Mouse (Mus musculus) CH12.LX (cell line): Measurements from ENCODE around the gene Shank3. TPM values are rescaled to one million over a fixed set of nuclear protein-coding genes. Genes with fewer than 3 reads are reported as not detected.

Source experiments
- DNase-seq: peaks from one replicate; pipeline ENCODE4 v3.0.0-alpha.2; 2013; ENCODE audit errors: extremely low read depth
- H3K27ac ChIP-seq: 2 replicates; pipeline ENCODE4 v1.5.1; 2012; ENCODE audit warnings: low read depth, mild to moderate bottlenecking, control low read depth, moderate library complexity; ENCODE audit not compliant: insufficient read depth
- H3K27me3 ChIP-seq: replicated peaks from 2 replicates; pipeline ENCODE3; 2012; ENCODE audit warnings: inconsistent platforms
- H3K36me3 ChIP-seq, 2 experiments: replicated peaks in 1 of 2; 2 replicates each; pipeline versions ENCODE3 to v1.6.1; 2012; ENCODE audit warnings: inconsistent platforms in 1 of 2, low read length in 1 of 2, mild to moderate bottlenecking in 1 of 2, mixed read lengths in 1 of 2, moderate library complexity in 1 of 2; ENCODE audit not compliant: control insufficient read depth in 1 of 2, insufficient read depth in 1 of 2
- H3K4me1 ChIP-seq, 2 experiments: 2 replicates each; pipeline ENCODE4 v1.6.1; 2012; ENCODE audit warnings: inconsistent platforms in 1 of 2, moderate library complexity in 1 of 2; ENCODE audit not compliant: insufficient read depth in 2 of 2, control insufficient read depth in 1 of 2
- H3K4me2 ChIP-seq: 2 replicates; pipeline ENCODE4 v1.6.1; 2012; ENCODE audit warnings: low read depth, mild to moderate bottlenecking, control low read depth; ENCODE audit not compliant: poor library complexity, insufficient read depth, severe bottlenecking
- H3K4me3 ChIP-seq, 3 experiments: fragments of 150-350 bp in 1 of 3; sonication (generic) in 1 of 3; replicated peaks in 1 of 3; 2 replicates each; pipeline versions ENCODE3 to v1.5.1; 2011 to 2012; ENCODE audit warnings: low read depth in 2 of 3, low read length in 2 of 3, mild to moderate bottlenecking in 2 of 3, moderate library complexity in 2 of 3, control low read depth in 1 of 3, improper control_type of control experiment in 1 of 3, inconsistent platforms in 1 of 3, mixed read lengths in 1 of 3; ENCODE audit not compliant: poor library complexity in 1 of 3
- H3K79me2 ChIP-seq: replicated peaks from 2 replicates; pipeline ENCODE4 v1.6.1; 2012; ENCODE audit warnings: mild to moderate bottlenecking, moderate library complexity; ENCODE audit not compliant: control insufficient read depth, poor library complexity, insufficient read depth, severe bottlenecking; ENCODE audit errors: extremely low read depth
- H3K9ac ChIP-seq: 2 replicates; pipeline ENCODE4 v1.6.1; 2012; ENCODE audit warnings: low read depth, mild to moderate bottlenecking, control low read depth, moderate library complexity; ENCODE audit not compliant: insufficient read depth
- H3K9me3 ChIP-seq: replicated peaks from 2 replicates; pipeline ENCODE3; 2012; ENCODE audit warnings: low read length, inconsistent platforms, mixed read lengths
- E2F4 ChIP-seq: IDR thresholded peaks from 2 replicates; pipeline ENCODE4 v1.6.1; 2011; ENCODE audit warnings: low read depth, low read length, improper control_type of control experiment; ENCODE audit not compliant: insufficient replicate concordance
- EP300 ChIP-seq: IDR thresholded peaks from 2 replicates; pipeline ENCODE4 v1.6.1; 2011; ENCODE audit warnings: low read length, improper control_type of control experiment
- GABPA ChIP-seq: IDR thresholded peaks from 2 replicates; pipeline ENCODE4 v1.6.1; 2012; ENCODE audit warnings: low read depth, low read length, improper control_type of control experiment, inconsistent platforms; ENCODE audit not compliant: insufficient replicate concordance
- JUN ChIP-seq: IDR thresholded peaks from 2 replicates; pipeline ENCODE4 v1.6.1; 2011; ENCODE audit warnings: low read depth, mild to moderate bottlenecking, low read length, improper control_type of control experiment, moderate library complexity; ENCODE audit not compliant: insufficient read depth
- MAFK ChIP-seq: IDR thresholded peaks from 2 replicates; pipeline ENCODE4 v1.6.1; 2011; ENCODE audit warnings: low read length, improper control_type of control experiment; ENCODE audit not compliant: insufficient replicate concordance
- MEF2A ChIP-seq: IDR thresholded peaks from 2 replicates; pipeline ENCODE4 v1.6.1; 2014; ENCODE audit warnings: low read depth, mild to moderate bottlenecking, inconsistent platforms, low read length, improper control_type of control experiment, borderline replicate concordance
- MXI1 ChIP-seq: IDR thresholded peaks from 2 replicates; pipeline ENCODE4 v1.6.1; 2011; ENCODE audit warnings: mild to moderate bottlenecking, low read depth, low read length, improper control_type of control experiment
- MYC ChIP-seq: IDR thresholded peaks from 2 replicates; pipeline ENCODE4 v1.6.1; 2011; ENCODE audit warnings: low read depth, mild to moderate bottlenecking, improper control_type of control experiment, low read length
- NRF1 ChIP-seq: IDR thresholded peaks from 2 replicates; pipeline ENCODE4 v1.6.1; 2014; ENCODE audit warnings: low read depth, mild to moderate bottlenecking, inconsistent platforms, low read length, improper control_type of control experiment, moderate library complexity
- RAD21 ChIP-seq: IDR thresholded peaks from 2 replicates; pipeline ENCODE4 v1.6.1; 2011; ENCODE audit warnings: low read depth, mild to moderate bottlenecking, low read length, improper control_type of control experiment, moderate library complexity
- RCOR1 ChIP-seq: conservative IDR thresholded peaks from 2 replicates; pipeline ENCODE4 v1.6.1; 2012; ENCODE audit warnings: low read depth, mild to moderate bottlenecking, inconsistent platforms, low read length, improper control_type of control experiment
- SIN3A ChIP-seq: IDR thresholded peaks from 2 replicates; pipeline ENCODE4 v1.6.1; 2012; ENCODE audit warnings: low read length, improper control_type of control experiment, inconsistent platforms
- UBTF ChIP-seq: IDR thresholded peaks from 2 replicates; pipeline ENCODE4 v1.6.1; 2012; ENCODE audit warnings: low read depth, mild to moderate bottlenecking, inconsistent platforms, low read length, improper control_type of control experiment, moderate library complexity
- dilution Hi-C: fragments of 300-500 bp; cut with MboI; formaldehyde crosslinking; loops from 2 replicates; pipeline ENCODE4 v1.14.3; 2020; ENCODE audit warnings: low sequenced_read_pairs; ENCODE audit not compliant: extremely low pct_unique_long_range_greater_than_20kb, extremely low pct_ligation_motif_present
- in situ Hi-C: fragments of 300-500 bp; cut with MboI; formaldehyde crosslinking; loops from 3 replicates; pipeline ENCODE4 v1.14.3; 2019; ENCODE audit warnings: low sequenced_read_pairs, low pct_ligation_motif_present, low pct_unique_long_range_greater_than_20kb, mixed read lengths
- polyA plus RNA-seq: library from polyadenylated mRNA; unstranded; fragments of >175 nt; gene quantifications from 2 replicates; pipeline ENCODE4 v1.2.1, GENCODE M21; 2012; ENCODE audit warnings: low read depth; ENCODE audit not compliant: insufficient read length
- total RNA-seq, 2 experiments: library from RNA; depleted of rRNA; stranded (reverse); fragments of 300-350 nt in 1 of 2; fragments of >200 nt in 1 of 2; gene quantifications; 2 replicates each; pipeline ENCODE4 v1.2.3; 2012 to 2014

Shank3 gene
- total and polyA plus RNA-seq, 3 experiments: not detected

DNA sequence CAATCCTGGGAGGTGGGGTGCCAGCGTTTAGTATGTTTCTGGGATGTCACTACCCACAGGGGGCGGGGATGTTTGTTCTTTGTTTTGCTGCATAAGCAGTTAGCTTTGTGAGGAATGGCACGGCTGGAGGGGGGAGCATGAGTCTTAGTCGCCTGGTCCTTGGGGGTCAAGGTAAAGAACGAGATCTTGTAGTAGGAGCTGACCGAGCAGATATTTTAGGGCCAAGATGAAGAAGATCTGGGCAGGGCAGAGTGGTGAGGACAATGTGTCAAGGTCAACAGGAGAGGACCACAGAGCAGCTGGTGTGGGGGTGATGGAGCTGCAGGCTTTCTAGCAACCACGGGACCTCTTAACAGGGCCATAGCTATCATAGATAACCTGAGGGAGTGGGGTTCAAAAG, 28.0 kb downstream of the Shank3 start:
- Histone ChIP-seq H3K79me2 (no peaks in the 10 kb centered on the region), H3K36me3 (no peaks in the 10 kb centered on the region), H3K27ac (no peak overlapping the region), H3K9ac (no peak overlapping the region), H3K4me1 (no peaks in the 10 kb centered on the region; a peak in 1 of 4 replicates), H3K27me3 (peaks cover 35% of the 10 kb centered on the region), H3K4me3 (no peak overlapping the region), H3K4me2 (no peak overlapping the region), H3K9me3 (peaks cover 3% of the 10 kb centered on the region)
- TF ChIP-seq MAFK (no peak), UBTF (no peak), EP300 (no peak), RCOR1 (no peak), MEF2A (no peak)
- in situ Hi-C loops: no loop called here
- no peak for DNase-seq
- dilution Hi-C loops: no loop called here

DNA sequence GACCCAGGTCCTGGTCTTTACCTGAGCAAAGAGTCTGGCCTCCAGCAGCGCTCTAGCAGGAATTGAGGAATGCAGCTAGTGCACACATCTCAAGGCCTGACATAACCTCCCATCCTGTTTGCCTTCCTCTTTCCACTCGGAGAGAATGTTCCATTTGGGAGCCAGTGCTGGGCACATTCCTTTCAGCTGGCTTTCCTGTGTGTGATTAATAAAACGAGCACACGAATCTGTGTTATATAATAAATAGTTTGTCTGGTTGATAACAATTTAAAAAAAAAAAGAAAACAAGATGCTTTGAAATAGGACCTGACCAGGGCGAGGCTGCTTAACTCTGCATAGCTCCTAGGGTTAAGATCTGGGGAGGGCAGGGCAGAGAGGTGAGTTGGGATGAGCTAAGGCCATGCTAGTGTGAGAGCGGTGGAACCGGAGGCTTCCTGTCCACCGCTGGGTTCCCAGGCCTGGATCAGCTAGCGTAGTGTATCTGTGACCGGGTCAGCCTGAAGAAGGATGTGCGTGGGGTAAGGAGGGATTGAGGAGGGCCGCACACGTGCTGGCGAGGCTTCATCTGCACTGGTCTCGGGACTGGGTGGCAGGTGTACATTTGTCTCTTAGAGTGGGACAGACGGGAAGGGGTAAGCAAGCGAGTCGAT, 28.9 kb downstream of the Shank3 start:
- Histone ChIP-seq H3K4me3 (no peak overlapping the region), H3K36me3 (no peaks in the 10 kb centered on the region), H3K79me2 (no peaks in the 10 kb centered on the region), H3K9ac (no peak overlapping the region), H3K27me3 (peaks cover 40% of the 10 kb centered on the region), H3K4me2 (no peak overlapping the region), H3K4me1 (no peaks in the 10 kb centered on the region; a peak in 1 of 4 replicates), H3K9me3 (peaks cover under 1% of the 10 kb centered on the region), H3K27ac (no peak overlapping the region)
- no peak for TF ChIP-seq GABPA
- no peak for TF ChIP-seq JUN
- no peak for TF ChIP-seq SIN3A
- no peak for TF ChIP-seq RCOR1
- TF ChIP-seq NRF1: no peak
- in situ Hi-C loops: no loop called here
- no peak for DNase-seq
- dilution Hi-C loops: no loop called here

DNA sequence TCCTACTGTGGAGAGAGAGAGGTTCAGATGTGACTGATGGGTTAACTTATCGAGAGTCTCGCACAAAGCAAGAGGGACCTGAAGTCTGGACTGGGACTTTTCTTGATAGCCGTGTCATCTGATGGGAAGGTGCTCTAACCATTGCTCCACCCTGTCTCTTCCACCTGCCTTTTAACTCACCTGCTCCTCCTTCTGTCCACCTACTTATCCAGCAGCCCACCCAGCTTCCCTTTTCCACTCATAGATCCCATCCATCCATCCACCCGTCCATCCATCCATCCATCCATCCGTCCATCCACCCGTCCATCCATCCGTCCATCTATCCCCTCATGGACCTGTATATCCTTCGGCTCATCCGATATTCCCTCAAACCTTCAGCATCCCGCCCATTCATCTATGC, 29.5 kb downstream of the Shank3 start:
- no peak for DNase-seq
- no peaks in the 10 kb centered on the region for H3K36me3 ChIP-seq
- H3K9ac ChIP-seq: no peak overlapping the region
- in situ Hi-C loops (no loop called here), dilution Hi-C loops (no loop called here)
- H3K27me3 ChIP-seq: peaks cover 44% of the 10 kb centered on the region
- H3K9me3 ChIP-seq: no peaks in the 10 kb centered on the region
- no peak overlapping the region for H3K4me2 ChIP-seq
- no peak overlapping the region for H3K27ac ChIP-seq
- H3K4me3 ChIP-seq: no peak overlapping the region
- H3K79me2 ChIP-seq: no peaks in the 10 kb centered on the region
- no peaks in the 10 kb centered on the region; a peak in 1 of 4 replicates for H3K4me1 ChIP-seq
- TF ChIP-seq NRF1: no peak
- TF ChIP-seq MEF2A: no peak
- no peak for TF ChIP-seq RCOR1
- no peak for TF ChIP-seq RAD21
- TF ChIP-seq E2F4: no peak
- TF ChIP-seq MXI1: no peak
- TF ChIP-seq MYC: no peak
